Mouse (Mus musculus): ENCODE measurements around the gene Orai3. TPM values are rescaled to one million over a fixed set of nuclear protein-coding genes. Genes with fewer than 3 reads are reported as not detected.
A peak's percentile ranks its signal among the peaks of the same experiment; 100 is the strongest.

The Orai3 gene
- total and polyA plus RNA-seq, 3 experiments, result 27.4 to 47.1 (median 30.2) TPM

- TF ChIP-seq TAL1 (conservative IDR thresholded peaks at IDR 0.05; ENCODE audit: low read depth, low read length) (no peak), GATA2 (IDR thresholded peaks at IDR 0.05; ENCODE audit: borderline replicate concordance, low read depth, low read length) (no peak), POLR2AphosphoS5 (IDR thresholded peaks at IDR 0.05; ENCODE audit: insufficient replicate concordance, low read depth, low read length) (no peak), CTCF (IDR thresholded peaks at IDR 0.05; ENCODE audit: low read depth, low read length) (no peak), GATA1 (IDR thresholded peaks at IDR 0.05; ENCODE audit: borderline replicate concordance, low read length) (no peak)
- Histone ChIP-seq H3K4me1 (ENCODE audit: insufficient read depth, low read depth, low read length) (peaks cover 65% of the 10 kb centered on the region), H3K36me3 (replicated peaks) (peaks cover 98% of the 10 kb centered on the region), H3K27me3 (ENCODE audit: insufficient read depth, low read length) (no peaks in the 10 kb centered on the region), H3K9me3 (replicated peaks) (no peaks in the 10 kb centered on the region), H3K4me3 (ENCODE audit: low read depth, low read length) (no peak overlapping the region)
- ATAC-seq (ENCODE audit: extremely low read depth, insufficient number of reproducible peaks, low FRiP score, poor library complexity, severe bottlenecking), result no peak
- DNase-seq (ENCODE audit: low spot score), result no peak
Measured at GRCm38 (mm10) chr7:127799738-127800137, 30.1 kb downstream of the Orai3 start.

DNA sequence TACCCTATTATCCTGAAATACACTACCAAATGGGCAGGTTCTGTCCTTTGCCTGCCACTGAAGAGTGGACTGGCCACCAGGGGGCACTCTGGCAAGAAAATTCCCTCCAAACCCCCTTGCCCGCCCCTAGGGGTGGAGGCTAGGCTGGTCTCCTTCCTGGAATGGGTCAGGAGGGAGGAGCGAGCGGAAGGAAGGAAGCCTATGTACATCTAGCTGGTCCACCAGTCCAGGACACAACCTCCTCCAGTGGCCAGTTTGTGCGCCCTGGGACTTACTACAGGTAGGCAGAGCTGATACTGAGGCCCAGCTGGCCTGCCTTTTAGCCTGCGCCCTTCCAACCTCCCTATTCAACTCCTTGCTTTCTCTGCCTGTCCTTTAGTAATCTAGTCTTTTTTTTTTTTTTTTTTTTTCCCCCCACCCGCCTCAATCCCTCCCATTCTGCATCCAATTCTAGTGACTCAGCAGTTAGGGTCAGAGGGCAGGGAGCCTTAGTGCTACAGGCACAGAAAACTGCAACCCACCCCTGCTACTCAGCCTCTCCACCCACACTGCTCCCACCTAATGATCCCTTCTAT is 30.9 kb downstream of the Orai3 start, which contains the start of gene Hsd3b7:
TSS of gene Hsd3b7 (plus strand) at position 170 of the 575 bp plus-strand sequence.
- DNase-seq (ENCODE audit: low spot score) (peak; percentile 93), ATAC-seq (ENCODE audit: extremely low read depth, insufficient number of reproducible peaks, low FRiP score, poor library complexity, severe bottlenecking) (peak; percentile 84)
- peaks cover 90% of the 10 kb centered on the region for H3K36me3 ChIP-seq (replicated peaks)
- H3K4me1 ChIP-seq (ENCODE audit: insufficient read depth, low read depth, low read length), result peaks cover 73% of the 10 kb centered on the region
- peak within 1 kb of the TSS; percentile 68 for H3K4me3 ChIP-seq (ENCODE audit: low read depth, low read length)
- TF ChIP-seq GATA1 (IDR thresholded peaks at IDR 0.05; ENCODE audit: borderline replicate concordance, low read length) (no peak), CTCF (IDR thresholded peaks at IDR 0.05; ENCODE audit: low read depth, low read length) (peak; percentile 86)
- H3K9me3 ChIP-seq (replicated peaks), result no peaks in the 10 kb centered on the region
- H3K27me3 ChIP-seq (ENCODE audit: insufficient read depth, low read length), result no peaks in the 10 kb centered on the region

GRCm38 (mm10) chr7:127801010-127801621 is 31.5 kb downstream of the Orai3 start:
- DNase-seq (ENCODE audit: low spot score) (no peak), ATAC-seq (ENCODE audit: extremely low read depth, insufficient number of reproducible peaks, low FRiP score, poor library complexity, severe bottlenecking) (no peak)
- Histone ChIP-seq H3K36me3 (replicated peaks) (peaks cover 84% of the 10 kb centered on the region), H3K27me3 (ENCODE audit: insufficient read depth, low read length) (no peaks in the 10 kb centered on the region), H3K9me3 (replicated peaks) (no peaks in the 10 kb centered on the region), H3K4me1 (ENCODE audit: insufficient read depth, low read depth, low read length) (peaks cover 74% of the 10 kb centered on the region), H3K4me3 (ENCODE audit: low read depth, low read length) (peak overlapping the region; percentile 68)
- TF ChIP-seq CTCF (IDR thresholded peaks at IDR 0.05; ENCODE audit: low read depth, low read length) (no peak), POLR2AphosphoS5 (IDR thresholded peaks at IDR 0.05; ENCODE audit: insufficient replicate concordance, low read depth, low read length) (no peak), TAL1 (conservative IDR thresholded peaks at IDR 0.05; ENCODE audit: low read depth, low read length) (no peak), GATA1 (IDR thresholded peaks at IDR 0.05; ENCODE audit: borderline replicate concordance, low read length) (no peak), GATA2 (IDR thresholded peaks at IDR 0.05; ENCODE audit: borderline replicate concordance, low read depth, low read length) (no peak)

- no peaks in the 10 kb centered on the region for H3K27me3 ChIP-seq (ENCODE audit: insufficient read depth, low read length)
- no peaks in the 10 kb centered on the region for H3K9me3 ChIP-seq (replicated peaks)
- TF ChIP-seq GATA1 (IDR thresholded peaks at IDR 0.05; ENCODE audit: borderline replicate concordance, low read length) (no peak), POLR2AphosphoS5 (IDR thresholded peaks at IDR 0.05; ENCODE audit: insufficient replicate concordance, low read depth, low read length) (no peak), CTCF (IDR thresholded peaks at IDR 0.05; ENCODE audit: low read depth, low read length) (no peak), GATA2 (IDR thresholded peaks at IDR 0.05; ENCODE audit: borderline replicate concordance, low read depth, low read length) (no peak), TAL1 (conservative IDR thresholded peaks at IDR 0.05; ENCODE audit: low read depth, low read length) (no peak)
- no peak for ATAC-seq (ENCODE audit: extremely low read depth, insufficient number of reproducible peaks, low FRiP score, poor library complexity, severe bottlenecking)
- H3K4me1 ChIP-seq (ENCODE audit: insufficient read depth, low read depth, low read length), result peaks cover 81% of the 10 kb centered on the region
- peaks cover 72% of the 10 kb centered on the region for H3K36me3 ChIP-seq (replicated peaks)
- no peak for DNase-seq (ENCODE audit: low spot score)
- no peak overlapping the region for H3K4me3 ChIP-seq (ENCODE audit: low read depth, low read length)
Measured at GRCm38 (mm10) chr7:127802313-127802712, 32.7 kb downstream of the Orai3 start.

- DNase-seq (ENCODE audit: low spot score), result no peak
- TF ChIP-seq GATA1 (IDR thresholded peaks at IDR 0.05; ENCODE audit: borderline replicate concordance, low read length) (no peak), CTCF (IDR thresholded peaks at IDR 0.05; ENCODE audit: low read depth, low read length) (no peak), TAL1 (conservative IDR thresholded peaks at IDR 0.05; ENCODE audit: low read depth, low read length) (no peak), GATA2 (IDR thresholded peaks at IDR 0.05; ENCODE audit: borderline replicate concordance, low read depth, low read length) (no peak), POLR2AphosphoS5 (IDR thresholded peaks at IDR 0.05; ENCODE audit: insufficient replicate concordance, low read depth, low read length) (no peak)
Measured at GRCm38 (mm10) chr7:127808821-127809220, 39.2 kb downstream of the Orai3 start.

DNA sequence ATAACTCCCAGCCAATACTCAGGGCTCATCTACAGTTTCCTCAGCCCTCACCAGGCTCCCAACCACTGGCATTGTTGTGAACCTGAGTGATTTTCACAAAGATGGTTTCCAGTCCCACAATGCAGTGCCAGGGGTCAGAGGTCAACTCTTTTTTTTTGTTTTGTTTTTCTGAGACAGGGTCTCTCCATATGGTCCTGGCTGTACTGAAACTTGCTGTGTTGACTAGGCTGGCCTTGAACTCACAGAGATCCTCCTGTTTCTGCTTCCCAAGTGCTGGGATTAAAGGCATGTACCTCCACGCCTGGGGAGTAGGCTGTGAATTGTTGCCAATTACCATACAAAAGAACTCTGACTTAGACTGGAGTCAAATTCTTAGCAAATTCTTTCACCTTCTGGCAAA is 40.2 kb downstream of the Orai3 start:
- TF ChIP-seq TAL1 (conservative IDR thresholded peaks at IDR 0.05; ENCODE audit: low read depth, low read length), result no peak
- TF ChIP-seq GATA2 (IDR thresholded peaks at IDR 0.05; ENCODE audit: borderline replicate concordance, low read depth, low read length), result no peak
- TF ChIP-seq POLR2AphosphoS5 (IDR thresholded peaks at IDR 0.05; ENCODE audit: insufficient replicate concordance, low read depth, low read length), result no peak
- no peak for TF ChIP-seq GATA1 (IDR thresholded peaks at IDR 0.05; ENCODE audit: borderline replicate concordance, low read length)
- no peak for TF ChIP-seq CTCF (IDR thresholded peaks at IDR 0.05; ENCODE audit: low read depth, low read length)
- H3K9me3 ChIP-seq (replicated peaks), result no peaks in the 10 kb centered on the region
- peaks cover 1% of the 10 kb centered on the region; the same call in 1 of the 2 replicates for H3K27me3 ChIP-seq (ENCODE audit: insufficient read depth, low read length)
- H3K4me1 ChIP-seq (ENCODE audit: insufficient read depth, low read depth, low read length), result peaks cover 47% of the 10 kb centered on the region
- H3K36me3 ChIP-seq (replicated peaks), result no peaks in the 10 kb centered on the region
- ATAC-seq (ENCODE audit: extremely low read depth, insufficient number of reproducible peaks, low FRiP score, poor library complexity, severe bottlenecking), result no peak
- no peak for DNase-seq (ENCODE audit: low spot score)
- no peak overlapping the region for H3K4me3 ChIP-seq (ENCODE audit: low read depth, low read length)

More at GRCm38 (mm10) chr7:127808821-127809220, 39.2 kb downstream of the Orai3 start:
- Histone ChIP-seq H3K27me3 (ENCODE audit: insufficient read depth, low read length) (no peaks in the 10 kb centered on the region), H3K36me3 (replicated peaks) (peaks cover 8% of the 10 kb centered on the region), H3K9me3 (replicated peaks) (no peaks in the 10 kb centered on the region), H3K4me3 (ENCODE audit: low read depth, low read length) (no peak overlapping the region), H3K4me1 (ENCODE audit: insufficient read depth, low read depth, low read length) (peaks cover 57% of the 10 kb centered on the region)
- ATAC-seq (ENCODE audit: extremely low read depth, insufficient number of reproducible peaks, low FRiP score, poor library complexity, severe bottlenecking), result no peak

Data from G1E (cell line).